Mouse (Mus musculus) neutrophil, adult 5-6 weeks (primary cell): ENCODE results near the gene Mlx. TPM values are rescaled to one million over a fixed set of nuclear protein-coding genes. Genes with fewer than 3 reads are reported as not detected.

ENCODE experiments used
- ATAC-seq: fragments of 151-379, 151-347 bp; 2 replicates; pipeline ENCODE4 v1.8.0; 2017; ENCODE audit warnings: mild to moderate bottlenecking, moderate TSS enrichment; ENCODE audit not compliant: insufficient number of reproducible peaks, poor library complexity, low FRiP score, severe bottlenecking; ENCODE audit errors: extremely low read depth
- total RNA-seq: library from RNA; stranded (forward); fragments of 200-1000 nt; gene quantifications from 2 replicates; pipeline ENCODE4 v1.2.3, GENCODE M21; 2017

Gene Mlx
- total RNA-seq, 1 experiment from 2014 or later = 46.3 TPM

DNA sequence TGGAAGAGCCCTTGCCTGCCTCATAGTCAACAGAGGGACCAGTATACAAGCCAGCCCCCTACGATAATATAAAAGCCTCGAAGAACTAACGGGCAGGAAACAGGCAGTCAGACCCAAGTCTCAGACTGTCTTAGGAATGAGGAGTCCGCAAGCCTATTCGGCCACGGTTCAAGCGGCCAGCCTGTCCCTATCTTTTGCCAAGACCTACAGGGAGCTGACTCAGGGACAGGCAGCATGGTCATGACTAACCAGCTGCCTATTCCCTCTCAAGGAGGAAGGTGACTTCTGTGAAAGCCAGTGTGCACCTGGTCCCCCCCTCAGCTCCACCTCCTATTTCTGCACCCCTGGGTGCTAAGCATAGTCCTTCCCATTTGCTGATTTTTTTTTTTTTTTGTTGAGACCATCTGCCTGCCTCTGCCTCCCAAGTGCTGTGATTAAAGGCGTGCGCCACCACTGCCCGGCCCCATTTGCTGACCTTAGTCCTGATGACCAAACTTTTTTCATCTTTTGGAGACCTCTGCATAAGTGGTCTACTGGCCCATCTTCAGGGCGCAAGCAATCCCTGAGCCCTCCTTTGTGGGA, 42.0 kb downstream of the Mlx start:
- ATAC-seq = no peak

DNA sequence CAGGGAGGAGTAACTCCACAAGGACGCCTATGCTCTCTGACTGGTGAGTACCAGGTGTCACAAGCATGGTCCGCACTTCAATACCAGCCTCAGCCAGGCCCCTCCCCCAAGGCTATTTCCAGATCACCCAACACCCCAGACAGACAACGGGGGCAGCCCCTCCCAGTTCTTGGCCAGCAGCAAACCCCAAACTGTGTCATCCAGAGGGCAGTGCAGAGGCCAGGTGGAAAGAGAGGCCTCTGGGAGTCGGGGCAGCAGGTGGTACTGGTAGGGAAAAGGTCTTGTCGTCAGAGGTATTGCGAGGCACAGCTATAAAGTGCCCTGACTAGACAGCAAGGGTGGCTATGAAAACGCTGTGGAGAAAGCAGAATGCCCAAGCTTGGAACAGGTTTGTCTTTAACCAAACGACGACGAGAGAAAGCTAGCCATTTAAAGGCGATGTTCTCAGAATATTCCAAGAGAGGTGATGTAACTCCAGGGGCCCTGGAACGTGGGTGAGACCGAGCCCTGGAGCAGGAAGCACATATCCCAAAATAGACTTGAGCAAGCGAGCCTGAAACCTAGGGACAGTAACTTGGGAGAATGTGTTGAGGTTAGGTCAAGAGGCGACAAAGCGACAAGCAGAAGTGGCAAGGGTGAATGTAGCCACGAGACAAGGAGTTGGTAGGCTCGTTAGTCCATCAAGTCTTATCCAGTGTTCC, 43.1 kb downstream of the Mlx start:
- no peak for ATAC-seq

DNA sequence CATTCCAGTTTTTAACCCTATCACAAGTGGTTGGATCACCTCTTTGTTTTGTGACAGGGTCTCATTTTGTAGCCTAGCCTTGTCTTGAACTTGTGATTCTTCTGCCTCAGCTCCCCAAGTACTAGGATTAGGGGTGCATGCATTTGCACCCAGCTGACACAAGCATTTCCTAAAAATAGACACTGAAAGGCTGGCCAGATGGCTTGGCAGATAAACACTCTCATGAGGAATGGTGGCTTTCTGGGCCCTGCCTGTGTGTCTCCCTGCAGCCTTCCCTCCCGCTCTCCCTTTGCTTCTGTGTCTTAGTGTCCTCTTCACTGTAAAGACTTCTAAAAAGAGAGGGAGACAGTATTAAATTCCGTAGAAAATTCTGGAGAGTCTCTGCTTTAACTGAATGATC, 44.1 kb downstream of the Mlx start:
- ATAC-seq = no peak

DNA sequence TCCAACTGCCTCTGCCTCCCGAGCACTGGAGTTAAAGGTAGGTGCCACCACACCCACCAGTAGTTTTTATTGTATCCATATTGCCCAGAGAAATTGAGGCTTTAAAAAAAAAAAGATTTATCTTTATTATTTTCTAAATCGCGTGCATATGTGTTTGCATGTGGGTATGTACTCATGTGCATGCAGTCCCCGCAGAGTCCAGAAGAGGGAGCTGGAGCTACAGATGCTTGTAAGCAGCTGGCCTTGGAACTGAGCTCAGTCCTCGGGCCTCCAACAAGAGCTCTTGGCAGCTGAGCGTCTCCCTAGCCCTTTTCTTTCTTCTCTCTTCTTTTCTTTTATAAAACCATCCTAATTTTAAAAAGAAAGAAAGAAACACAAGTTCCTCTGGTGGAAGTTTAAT, 44.6 kb downstream of the Mlx start:
- no peak for ATAC-seq

DNA sequence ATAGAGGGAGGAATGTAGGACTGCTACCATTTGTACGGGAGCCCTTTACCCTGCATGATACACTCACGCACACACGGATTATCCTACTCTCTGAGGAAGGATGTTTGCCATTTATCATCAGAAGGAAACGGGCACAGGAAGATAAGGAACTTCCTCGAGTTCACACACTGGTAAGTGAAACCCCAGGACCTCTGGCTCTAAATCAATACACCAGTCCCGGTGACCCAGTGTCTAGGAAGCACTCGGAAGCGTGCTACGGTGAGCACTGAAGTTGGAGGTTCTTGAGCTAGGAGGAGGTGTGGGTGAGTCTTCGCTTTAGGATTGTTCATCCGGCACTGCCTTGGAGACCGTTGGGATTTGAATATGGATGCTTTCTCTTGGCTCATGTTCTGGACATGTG, 46.0 kb downstream of the Mlx start:
- ATAC-seq = no peak

DNA sequence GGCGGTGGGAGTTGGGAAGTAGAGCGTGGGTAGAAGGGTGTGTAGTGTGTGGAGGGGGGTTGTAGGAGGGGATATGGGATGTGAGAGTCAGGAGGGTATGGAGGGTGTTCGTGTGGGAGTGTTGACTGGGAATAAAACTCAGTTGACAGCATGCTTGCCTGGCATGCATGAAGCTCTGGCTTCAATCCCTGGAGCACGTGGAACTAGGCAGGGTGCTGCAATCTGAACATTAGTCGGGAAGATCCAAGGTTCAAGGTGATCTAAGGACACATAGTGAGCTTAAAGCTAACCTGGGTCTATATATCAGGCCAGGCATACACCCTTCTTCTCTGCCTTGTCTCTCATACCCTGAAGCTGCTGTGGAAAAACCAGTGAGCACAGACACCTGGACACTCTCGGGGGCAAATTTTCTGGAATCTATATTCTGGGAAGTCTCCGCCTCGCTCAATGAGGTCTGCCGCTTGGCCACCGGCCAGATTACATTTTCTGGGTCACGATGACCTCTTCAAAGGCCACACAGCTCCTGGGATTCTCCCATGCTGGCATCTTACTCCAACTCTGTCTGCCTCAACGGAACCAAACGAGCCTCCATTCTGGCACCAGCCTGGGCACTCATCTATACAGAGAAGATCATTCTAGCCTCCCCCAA, 47.3 kb downstream of the Mlx start:
- ATAC-seq = no peak

DNA sequence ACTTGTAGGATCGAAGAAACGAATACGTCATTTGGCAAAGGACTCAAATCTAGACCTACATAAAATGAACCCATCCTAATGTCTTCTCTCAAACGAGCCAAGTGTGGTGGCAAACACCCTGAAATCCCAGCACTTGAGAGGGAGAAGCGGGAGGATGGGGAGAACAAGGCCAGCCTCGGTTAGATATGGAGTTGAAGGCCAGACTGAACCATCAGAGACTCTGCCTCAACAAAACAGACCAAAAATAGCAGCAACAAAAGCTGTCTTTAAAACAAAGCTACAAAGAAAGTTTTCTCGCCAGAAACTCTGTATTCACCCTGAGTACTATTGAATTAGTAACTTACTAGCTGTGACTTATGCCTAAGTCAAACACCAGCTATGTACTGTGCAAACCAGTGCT, 49.9 kb downstream of the Mlx start:
- ATAC-seq = no peak

DNA sequence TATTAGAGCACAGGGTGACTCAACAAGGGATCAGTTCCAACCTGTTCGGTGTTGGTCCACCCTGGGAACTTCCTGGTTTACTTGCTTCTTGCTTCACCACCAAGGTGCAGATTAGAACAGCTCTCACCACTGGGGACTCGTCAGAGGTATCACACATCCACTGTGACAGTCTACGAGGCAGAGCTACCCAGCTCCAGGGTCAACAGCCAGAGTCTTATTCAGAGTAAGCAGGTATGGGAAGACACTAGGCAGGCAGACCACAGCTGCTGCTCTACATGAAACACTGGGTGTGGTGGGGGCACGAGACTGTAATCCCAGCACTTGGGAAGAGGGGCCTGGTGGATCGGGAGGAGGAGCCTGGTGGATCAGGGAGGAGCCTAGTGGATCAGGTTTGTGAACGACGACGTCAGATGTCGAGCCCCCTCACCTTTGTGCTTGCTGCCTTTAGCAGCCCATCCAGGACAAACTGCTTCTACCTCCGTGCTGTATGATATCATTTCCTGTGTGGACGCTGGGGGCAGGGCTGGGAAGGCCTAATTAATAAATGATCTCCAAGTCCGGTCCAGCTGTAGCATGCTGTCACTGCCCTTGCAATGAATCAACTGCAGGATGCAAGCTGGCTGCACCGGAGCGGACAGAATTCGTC, 51.6 kb downstream of the Mlx start:
- no peak for ATAC-seq

DNA sequence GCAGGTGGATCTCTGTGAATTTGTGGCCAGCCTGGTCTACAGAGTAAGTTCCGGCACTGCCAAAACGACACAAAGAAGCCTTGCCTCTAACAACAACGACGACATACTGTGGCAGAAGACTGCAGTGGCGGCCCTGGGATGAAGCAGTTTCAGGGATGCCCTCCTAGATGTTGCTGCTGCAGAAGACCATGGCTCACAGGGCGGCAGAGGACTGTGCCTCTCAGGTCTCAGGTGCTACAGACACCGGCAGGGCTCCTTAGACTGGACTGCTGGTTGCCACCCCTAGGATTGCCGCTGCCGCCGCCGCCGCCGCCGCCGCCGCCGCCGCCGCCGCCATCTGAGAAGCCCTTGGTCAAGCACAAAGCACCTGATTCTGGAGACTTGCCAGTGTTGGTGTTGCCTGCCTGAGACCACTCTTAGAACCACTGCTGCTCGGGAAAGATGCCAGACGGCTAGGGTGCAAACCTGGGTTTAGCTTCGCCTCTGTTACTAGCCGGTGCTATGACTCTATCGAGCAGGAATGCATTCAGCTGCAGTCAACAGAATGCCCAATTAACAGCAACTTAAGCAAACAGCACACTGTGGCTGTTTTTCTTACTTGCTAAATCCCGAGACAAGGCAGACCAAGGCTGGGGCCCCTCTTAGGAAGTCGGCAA, 53.2 kb downstream of the Mlx start:
- ATAC-seq = no peak

DNA sequence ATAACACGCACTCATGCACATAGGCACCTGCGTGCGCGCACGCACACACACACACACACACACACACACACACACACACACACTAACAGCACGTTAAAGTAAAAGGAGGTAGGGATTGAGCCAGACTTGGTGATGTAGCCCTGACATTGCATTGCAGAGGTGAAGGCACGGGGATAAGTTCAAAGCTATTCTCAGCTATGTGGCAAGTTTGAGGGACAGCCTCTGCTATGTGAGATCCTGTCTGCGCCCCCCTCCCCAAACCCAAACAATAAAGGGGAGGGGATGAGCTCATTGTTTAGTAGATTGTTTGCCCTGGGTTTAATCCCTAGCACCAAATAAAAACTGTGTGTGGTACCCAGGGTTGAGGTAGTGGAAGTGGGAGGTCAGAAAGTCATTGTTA, 54.0 kb downstream of the Mlx start:
- no peak for ATAC-seq

Other genes with a start within 250 kb of the Mlx start
- 103 and 108 TPM in 2 replicates for gene Stat5b, start 236.6 kb upstream of the Mlx start, total RNA-seq
- gene Stat5a, start 227.9 kb upstream of the Mlx start, total RNA-seq = 20.9 and 22.5 TPM in 2 replicates
- 383 and 443 TPM in 2 replicates for gene Stat3, start 147.7 kb upstream of the Mlx start, total RNA-seq
- gene Cavin1, start 116.4 kb upstream of the Mlx start, total RNA-seq = 0.74 and 0.93 TPM in 2 replicates
- 87.7 and 108 TPM in 2 replicates for gene Atp6v0a1, start 77.8 kb upstream of the Mlx start, total RNA-seq
- gene Naglu, start 17.3 kb upstream of the Mlx start, total RNA-seq = 11.1 and 13.6 TPM in 2 replicates
- 2.3 and 3.4 TPM in 2 replicates for gene Hsd17b1, start 8.9 kb upstream of the Mlx start, total RNA-seq
- 11.5 and 18.7 TPM in 2 replicates for gene Coasy, start 4.7 kb upstream of the Mlx start, total RNA-seq
- gene Psmc3ip, start 8.2 kb downstream of the Mlx start, total RNA-seq = 3.6 and 4.0 TPM in 2 replicates
- 91.3 and 97.1 TPM in 2 replicates for gene Retreg3, start 32.6 kb downstream of the Mlx start, total RNA-seq
- gene Tubg1, start 32.7 kb downstream of the Mlx start, total RNA-seq = 11.3 and 13.1 TPM in 2 replicates
- gene Tubg2, start 68.6 kb downstream of the Mlx start, total RNA-seq = 0.35 TPM in 1 of 2 replicates, not detected in the other
- gene Cntnap1, start 83.2 kb downstream of the Mlx start, total RNA-seq = not detected in 2 replicates
- gene Plekhh3, start 84.1 kb downstream of the Mlx start, total RNA-seq = 0.37 and 0.81 TPM in 2 replicates
- gene Ccr10, start 88.2 kb downstream of the Mlx start, total RNA-seq = not detected in 2 replicates
- gene Ezh1, start 139.2 kb downstream of the Mlx start, total RNA-seq = 99.1 and 110 TPM in 2 replicates
- not detected in 2 replicates for gene Ramp2, start 158.8 kb downstream of the Mlx start, total RNA-seq
- gene Vps25, start 166.4 kb downstream of the Mlx start, total RNA-seq = 55.9 and 66.7 TPM in 2 replicates
- 0.58 and 0.86 TPM in 2 replicates for gene Wnk4, start 173.3 kb downstream of the Mlx start, total RNA-seq
- 0.49 and 0.81 TPM in 2 replicates for gene Cntd1, start 191.7 kb downstream of the Mlx start, total RNA-seq
- 14.9 and 17.7 TPM in 2 replicates for gene Coa3, start 191.8 kb downstream of the Mlx start, total RNA-seq
- 289 and 291 TPM in 2 replicates for gene Becn1, start 215.0 kb downstream of the Mlx start, total RNA-seq
- gene Psme3, start 228.9 kb downstream of the Mlx start, total RNA-seq = 75.9 and 97.2 TPM in 2 replicates
- 3.6 and 4.9 TPM in 2 replicates for gene Aoc2, start 237.8 kb downstream of the Mlx start, total RNA-seq
- gene Aoc3, start 243.3 kb downstream of the Mlx start, total RNA-seq = 0.25 TPM in 1 of 2 replicates, not detected in the other